ENCODE assay signal across 32 mouse cellular contexts in the genomic region with DNA sequence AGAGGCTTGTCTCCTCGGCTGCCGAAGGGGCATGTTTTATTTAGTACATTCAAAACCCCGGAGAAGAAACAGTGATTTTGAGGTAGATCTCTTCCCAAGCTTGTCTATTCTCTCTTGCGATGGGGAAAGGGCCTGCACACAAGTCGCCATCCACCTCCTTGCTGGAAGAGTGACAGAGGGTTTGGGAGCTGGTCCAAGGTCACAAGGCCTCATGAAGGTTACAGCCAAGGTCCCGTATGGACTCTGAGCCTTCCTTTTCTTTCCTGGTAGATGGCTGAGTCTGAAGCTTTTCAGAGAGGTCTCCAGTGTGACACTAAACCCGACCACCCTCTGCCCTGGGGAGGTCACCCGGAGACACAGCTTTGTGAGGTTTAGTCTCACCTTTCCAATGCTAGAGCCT. TPM values are rescaled to one million over a fixed set of nuclear protein-coding genes. Genes with fewer than 3 reads are reported as not detected.
DNase-seq lines count a peak whose midpoint lies in the region; ATAC-seq lines count a peak whose summit lies in the region.
"Had no signal": no experiment of that assay in that cellular context is flagged by ENCODE, and none has a peak within 500 bp of the region (broad histone marks: within the 10 kb centered on the region; RNA-seq: fewer than 3 reads in every experiment).

No protein-coding gene starts in this region.

- H3K4me2 ChIP-seq in kidney, embryonic 16.5 days (replicated peaks; ENCODE audit: low read depth, low read length), result no peak overlapping the region
- no peak overlapping the region for H3K4me2 ChIP-seq in kidney, embryonic 15.5 days
- no peak overlapping the region for H3K4me2 ChIP-seq in liver, embryonic 11.5 days
- H3K4me2 ChIP-seq: embryonic facial prominence, embryonic 12.5 days; embryonic facial prominence, embryonic 15.5 days; heart, embryonic 11.5 days; hindbrain, embryonic 13.5 days had no signal

- 66% methylated on average over 8 of the region's 8 CpGs for WGBS in kidney, embryonic 16.5 days
- 62% methylated on average over 8 of the region's 8 CpGs for WGBS in kidney, embryonic 15.5 days
- WGBS in liver, embryonic 11.5 days, result 87% methylated on average over 8 of the region's 8 CpGs

- H3K36me3 ChIP-seq in kidney, embryonic 16.5 days (ENCODE audit: insufficient read depth, low read length), result no peaks in the 10 kb centered on the region
- no peaks in the 10 kb centered on the region for H3K36me3 ChIP-seq in kidney, embryonic 15.5 days
- no peaks in the 10 kb centered on the region for H3K36me3 ChIP-seq in liver, embryonic 11.5 days (ENCODE audit: control insufficient read depth, insufficient read depth, low read length)
- H3K36me3 ChIP-seq: embryonic facial prominence, embryonic 12.5 days; embryonic facial prominence, embryonic 15.5 days; hindbrain, embryonic 13.5 days had no signal

- H3K27ac ChIP-seq in kidney, embryonic 16.5 days (ENCODE audit: low read length), result no peak overlapping the region
- no peak overlapping the region for H3K27ac ChIP-seq in kidney, embryonic 15.5 days
- no peak overlapping the region for H3K27ac ChIP-seq in liver, embryonic 11.5 days (ENCODE audit: low read depth, low read length)
- H3K27ac ChIP-seq: embryonic facial prominence, embryonic 12.5 days; embryonic facial prominence, embryonic 15.5 days; gastrocnemius, adult 2 months; hindbrain, embryonic 13.5 days had no signal

- H3K27me3 ChIP-seq in kidney, embryonic 16.5 days (ENCODE audit: insufficient read depth, low read length), result no peaks in the 10 kb centered on the region
- H3K27me3 ChIP-seq in kidney, embryonic 15.5 days, result no peaks in the 10 kb centered on the region
- H3K27me3 ChIP-seq in liver, embryonic 11.5 days (replicated peaks; ENCODE audit: control insufficient read depth, insufficient read depth, low read length), result no peaks in the 10 kb centered on the region
- H3K27me3 ChIP-seq: embryonic facial prominence, embryonic 12.5 days; embryonic facial prominence, embryonic 15.5 days; hindbrain, embryonic 13.5 days had no signal

- DNase-seq in adrenal gland, adult 8-10 months, result peak; percentile 25
- DNase-seq in adrenal gland, postnatal 4 days (ENCODE audit: low spot score in 2 of 2), result no peak
- DNase-seq in kidney, adult 18-20 months, result peak; percentile 13
- peak; percentile 19 for DNase-seq in kidney, adult 9 months
- no peak for DNase-seq in liver, embryonic 11.5 days (ENCODE audit: low spot score)
- DNase-seq: cerebellum, adult 11 months; cerebellum, adult 2 months; cerebellum, adult 9-11 months; cerebellum, postnatal 25 days; forebrain, postnatal 0 days; gastrocnemius, adult 2 months; gastrocnemius, postnatal 14 days; heart, adult 11 months had no signal

- H3K4me1 ChIP-seq in kidney, embryonic 16.5 days (ENCODE audit: insufficient read depth, low read length), result peaks cover 17% of the 10 kb centered on the region; the same call in 1 of the 2 replicates
- peaks cover 18% of the 10 kb centered on the region for H3K4me1 ChIP-seq in kidney, embryonic 15.5 days
- no peaks in the 10 kb centered on the region for H3K4me1 ChIP-seq in liver, embryonic 11.5 days (replicated peaks; ENCODE audit: control insufficient read depth, insufficient read depth, low read length)

- H3K4me3 ChIP-seq in kidney, embryonic 16.5 days (ENCODE audit: low read length), result no peak overlapping the region
- no peak overlapping the region for H3K4me3 ChIP-seq in kidney, embryonic 15.5 days (replicated peaks)
- no peak overlapping the region for H3K4me3 ChIP-seq in liver, embryonic 11.5 days (ENCODE audit: low read depth, low read length)
- H3K4me3 ChIP-seq: embryonic facial prominence, embryonic 12.5 days; embryonic facial prominence, embryonic 15.5 days; gastrocnemius, adult 2 months; hindbrain, embryonic 13.5 days had no signal

- no peaks in the 10 kb centered on the region for H3K9me3 ChIP-seq in kidney, embryonic 16.5 days (ENCODE audit: low read length)
- no peaks in the 10 kb centered on the region for H3K9me3 ChIP-seq in kidney, embryonic 15.5 days (replicated peaks)
- H3K9me3 ChIP-seq in liver, embryonic 11.5 days (ENCODE audit: control insufficient read depth, low read length), result peaks cover 3% of the 10 kb centered on the region; the same call in 1 of the 2 replicates
- H3K9me3 ChIP-seq: embryonic facial prominence, embryonic 12.5 days; embryonic facial prominence, embryonic 15.5 days; hindbrain, embryonic 13.5 days had no signal

- ATAC-seq in kidney, embryonic 16.5 days (ENCODE audit: low FRiP score, low TSS enrichment), result no peak
- no peak for ATAC-seq in kidney, embryonic 15.5 days (replicated peaks; ENCODE audit: low FRiP score)
- ATAC-seq in liver, embryonic 11.5 days (replicated peaks; ENCODE audit: low FRiP score), result no peak
- ATAC-seq: CD4-positive, CD25-positive, alpha-beta regulatory T cell, adult 4 months; forebrain, embryonic 14.5 days; forebrain, postnatal 0 days; hindbrain, embryonic 16.5 days; inflammation-experienced regulatory T-cells, adult 6 months; intestine, embryonic 16.5 days had no signal

- no peak overlapping the region for H3K9ac ChIP-seq in kidney, embryonic 16.5 days (replicated peaks; ENCODE audit: low read length)
- H3K9ac ChIP-seq in kidney, embryonic 15.5 days, result no peak overlapping the region
- H3K9ac ChIP-seq in liver, embryonic 11.5 days (ENCODE audit: low read depth, low read length), result no peak overlapping the region
- H3K9ac ChIP-seq: embryonic facial prominence, embryonic 12.5 days; embryonic facial prominence, embryonic 15.5 days; forebrain, postnatal 0 days; hindbrain, embryonic 13.5 days had no signal

RNA-seq across cellular contexts. Expression of gene Capn8, which starts 56.4 kb away (rescaled TPM):
- under 1 TPM; 0.16 to 0.59 (median 0.19) TPM for total RNA-seq in adrenal gland, adult 8-10 months (2022)
- under 1 TPM in 1 of 2 experiments, not detected in 1; 0.11 TPM for total RNA-seq in adrenal gland, postnatal 4 days (2021)
- not detected in 2 replicates for polyA plus RNA-seq in kidney, embryonic 16.5 days (2015; fragmentation: Nextera tagmentation; extraction: Ambion mirVana)
- 0.19 TPM in 1 of 2 replicates, not detected in the other for polyA plus RNA-seq in kidney, embryonic 15.5 days (2015; fragmentation: Nextera tagmentation; extraction: Ambion mirVana)
- not detected in 2 replicates for polyA plus RNA-seq in liver, embryonic 11.5 days (2014; fragmentation: Nextera tagmentation; extraction: Ambion mirVana)
- total RNA-seq: forebrain, postnatal 0 days; gastrocnemius, adult 2 months; gastrocnemius, postnatal 14 days; gastrocnemius, postnatal 4 days; heart, adult 8-10 months; heart, postnatal 25 days; hematopoietic stem cell, adult 5-6 weeks; MEL had no signal
- polyA plus RNA-seq: C2C12; CD4-positive, CD25-positive, alpha-beta regulatory T cell, adult 4 months; heart, embryonic 11.5 days; heart, embryonic 14.5 days; heart, postnatal 0 days; inflammation-experienced regulatory T-cells, adult 6 months had no signal

Comparison
In these comparisons a context has a peak if more than half of its experiments do, and no peak if none do; other contexts are left out.
1. DNase-seq: peak in adrenal gland, adult 8-10 months (single experiment), kidney, adult 18-20 months (single experiment) and kidney, adult 9 months (single experiment); none in adrenal gland, postnatal 4 days (0 of 2) and liver, embryonic 11.5 days (single experiment).